Mouse (Mus musculus): ENCODE results near the gene Gdf9.

Gene Gdf9

GRCm38 (mm10) chr11:53479171-53479782, 48.5 kb downstream of the Gdf9 start:
- DNase-seq: no peak

- peak; percentile 27 for DNase-seq
These were observed 49.0 kb downstream of the Gdf9 start, which contains the start of the genes Gm9945 and Sowaha for GRCm38 (mm10) chr11:53479783-53480301. Gene Gm9945, plus strand, starts transcription at chr11:53480166. Gene Sowaha, minus strand, starts transcription at chr11:53480274.

- no peak for DNase-seq
These were observed 50.4 kb downstream of the Gdf9 start for GRCm38 (mm10) chr11:53481088-53481730.

- DNase-seq: no peak
These were observed 52.5 kb downstream of the Gdf9 start for GRCm38 (mm10) chr11:53483159-53483891.

- no peak for DNase-seq
These were observed 54.9 kb downstream of the Gdf9 start for GRCm38 (mm10) chr11:53485719-53486118.

- no peak for DNase-seq
These were observed 55.5 kb downstream of the Gdf9 start for GRCm38 (mm10) chr11:53486351-53486750.

- no peak for DNase-seq
These were observed 56.2 kb downstream of the Gdf9 start for GRCm38 (mm10) chr11:53486822-53487594.
